Mouse (Mus musculus): ENCODE data around the gene Gm6526. TPM values are rescaled to one million over a fixed set of nuclear protein-coding genes. Genes with fewer than 3 reads are reported as not detected.
"Not testable (repeated sequence)": the region's sequence is repeated elsewhere in the genome, so short reads cannot be mapped to it uniquely, and the experiment has no call there.

Gene Gm6526
- polyA plus RNA-seq (2015; fragmentation: Nextera tagmentation; extraction: Ambion mirVana), result not detected in 2 replicates

DNA sequence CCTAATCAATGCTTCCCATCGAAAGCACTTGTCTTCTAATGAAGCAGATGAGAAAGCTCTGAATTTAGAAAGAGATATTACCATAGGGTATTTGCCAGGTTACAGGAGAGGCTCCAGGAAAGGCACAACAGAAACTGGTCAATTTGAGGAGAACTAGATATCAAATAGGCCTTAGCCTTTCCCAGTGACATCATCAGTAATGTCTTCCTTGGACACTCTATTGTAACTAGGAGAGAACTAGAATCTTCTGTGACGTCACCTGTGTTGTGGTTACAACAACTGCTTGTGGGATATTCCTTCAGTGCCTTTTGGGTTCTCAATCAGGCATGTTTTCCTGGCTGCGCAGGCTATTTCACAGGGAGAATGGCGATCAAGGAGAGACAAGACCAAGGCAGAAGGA, at the start of gene Gm6526:
Gene Gm6526, plus strand, starts transcription at position 301 of the 400 bp plus-strand sequence.
- not testable (repeated sequence) for H3K9me3 ChIP-seq; ATAC-seq (replicated peaks)
- WGBS, result 88% methylated on average over 4 of the region's 4 CpGs

DNA sequence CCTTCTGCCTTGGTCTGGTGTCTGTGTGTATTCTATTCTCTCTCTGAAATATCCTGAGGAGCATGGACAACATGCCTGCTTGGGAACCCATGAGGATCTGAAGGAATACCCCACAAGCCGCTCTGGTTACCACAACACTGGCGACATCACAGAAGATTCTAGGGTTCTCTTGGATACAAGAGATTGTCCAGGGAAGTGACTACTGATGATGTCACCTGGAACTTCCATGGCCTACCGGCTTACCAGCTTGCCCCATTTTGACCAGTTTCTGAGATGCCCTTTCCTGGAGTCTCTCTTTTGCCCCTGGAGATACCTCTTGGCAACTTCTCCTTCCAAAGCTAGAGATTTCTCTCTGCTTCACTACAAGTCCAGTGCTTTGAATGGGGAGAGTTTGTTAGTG, 20.3 kb upstream of the Gm6526 start, which contains the start of gene Gm16506:
Gene Gm16506, minus strand, starts transcription at position 101 of the 400 bp plus-strand sequence.
- H3K4me1 ChIP-seq; H3K27me3 ChIP-seq; H3K27ac ChIP-seq (replicated peaks); H3K9me3 ChIP-seq; H3K9ac ChIP-seq (replicated peaks); H3K36me3 ChIP-seq; ATAC-seq (replicated peaks); H3K4me2 ChIP-seq (replicated peaks); H3K4me3 ChIP-seq: not testable (repeated sequence)
- 95% methylated on average over 1 of the region's 3 CpGs for WGBS

More for the DNA sequence above, at the start of gene Gm6526:
- not testable (repeated sequence) for H3K27me3 ChIP-seq; H3K4me3 ChIP-seq; H3K9ac ChIP-seq (replicated peaks); H3K36me3 ChIP-seq; H3K4me1 ChIP-seq; H3K27ac ChIP-seq (replicated peaks); H3K4me2 ChIP-seq (replicated peaks)

- not testable (repeated sequence) for H3K27ac ChIP-seq (replicated peaks); H3K9ac ChIP-seq (replicated peaks); H3K27me3 ChIP-seq; ATAC-seq (replicated peaks); H3K4me2 ChIP-seq (replicated peaks); H3K36me3 ChIP-seq; H3K9me3 ChIP-seq; H3K4me3 ChIP-seq; H3K4me1 ChIP-seq
- 93% methylated on average over 3 of the region's 3 CpGs for WGBS
Measured at GRCm38 (mm10) chr14:43784645-43785044, 37.0 kb downstream of the Gm6526 start, which contains the start of gene Gm8180. TSS of gene Gm8180 (minus strand) at chr14:43784745.

DNA sequence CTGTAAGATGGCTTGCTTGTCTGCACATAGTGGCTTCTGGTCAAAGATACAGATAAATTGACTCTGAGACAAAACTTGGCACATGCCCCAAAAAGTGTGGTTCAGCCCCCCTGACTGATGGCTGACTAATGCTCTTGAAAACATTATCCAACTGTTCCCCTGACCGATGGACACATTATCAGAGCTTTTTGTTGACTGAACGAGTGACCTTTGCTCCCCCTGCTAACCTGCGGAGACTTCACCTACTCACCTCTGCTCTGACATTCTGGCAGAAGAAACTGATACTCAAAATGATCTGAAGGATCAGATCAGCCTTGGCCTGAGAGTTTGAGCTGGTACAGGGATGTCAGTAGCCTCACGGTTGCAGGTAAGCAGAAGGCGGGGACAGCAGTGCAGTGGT, 46.1 kb downstream of the Gm6526 start:
- not testable (repeated sequence) for H3K9me3 ChIP-seq; H3K27me3 ChIP-seq; H3K36me3 ChIP-seq; H3K4me1 ChIP-seq; ATAC-seq (replicated peaks); H3K4me3 ChIP-seq; H3K27ac ChIP-seq (replicated peaks); H3K4me2 ChIP-seq (replicated peaks); H3K9ac ChIP-seq (replicated peaks)
- WGBS, result 87% methylated on average over 5 of the region's 5 CpGs

DNA sequence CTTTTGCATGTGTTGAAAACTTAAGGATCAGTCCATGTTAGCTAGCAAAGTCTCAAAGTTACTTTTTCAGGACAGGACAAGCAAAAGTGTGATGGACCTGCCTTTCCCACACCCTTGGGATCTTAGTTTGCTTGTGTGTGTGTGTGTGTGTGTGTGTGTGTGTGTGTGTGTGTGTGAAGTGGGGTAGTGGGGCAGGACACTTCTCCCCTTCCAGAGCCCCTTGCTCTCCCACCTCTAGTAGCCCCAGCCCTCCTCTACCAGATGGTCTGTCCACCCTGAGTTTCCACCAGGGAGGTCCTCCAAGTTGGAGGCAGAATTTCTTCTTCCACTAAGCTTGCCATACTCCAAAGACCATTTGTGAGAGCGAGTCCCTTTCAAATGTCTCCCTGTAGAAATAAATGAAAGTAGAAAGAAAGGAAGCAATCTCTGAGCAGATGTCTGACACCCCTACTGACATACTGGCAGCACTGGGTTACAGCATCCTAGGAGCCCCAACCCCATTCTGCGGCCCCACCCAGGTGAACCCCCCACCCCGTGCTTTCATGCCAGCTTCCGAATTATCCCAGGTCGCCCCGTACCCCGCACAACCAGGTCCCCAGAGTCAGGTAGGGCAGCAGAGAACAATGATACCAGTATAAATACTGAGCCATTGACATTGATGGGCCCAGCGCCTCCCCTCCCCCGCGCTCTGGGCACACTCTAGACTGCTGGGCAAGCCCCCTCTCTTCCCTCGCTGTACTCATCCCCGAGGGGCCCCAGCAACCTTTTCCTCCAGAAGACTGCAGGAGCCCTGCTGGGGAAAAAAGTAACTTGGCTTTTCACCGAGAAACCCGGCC, 48.6 kb downstream of the Gm6526 start:
- Histone ChIP-seq H3K9ac (replicated peaks) (no peak overlapping the region), H3K4me2 (replicated peaks) (peak overlapping the region; percentile 31), H3K27me3 (no peaks in the 10 kb centered on the region), H3K4me3 (peak overlapping the region; percentile 21), H3K4me1 (no peaks in the 10 kb centered on the region), H3K9me3 (no peaks in the 10 kb centered on the region), H3K27ac (replicated peaks) (no peak overlapping the region), H3K36me3 (no peaks in the 10 kb centered on the region)
- ATAC-seq (replicated peaks), result peak; percentile 57
- WGBS, result 12% methylated on average over 14 of the region's 14 CpGs

DNA sequence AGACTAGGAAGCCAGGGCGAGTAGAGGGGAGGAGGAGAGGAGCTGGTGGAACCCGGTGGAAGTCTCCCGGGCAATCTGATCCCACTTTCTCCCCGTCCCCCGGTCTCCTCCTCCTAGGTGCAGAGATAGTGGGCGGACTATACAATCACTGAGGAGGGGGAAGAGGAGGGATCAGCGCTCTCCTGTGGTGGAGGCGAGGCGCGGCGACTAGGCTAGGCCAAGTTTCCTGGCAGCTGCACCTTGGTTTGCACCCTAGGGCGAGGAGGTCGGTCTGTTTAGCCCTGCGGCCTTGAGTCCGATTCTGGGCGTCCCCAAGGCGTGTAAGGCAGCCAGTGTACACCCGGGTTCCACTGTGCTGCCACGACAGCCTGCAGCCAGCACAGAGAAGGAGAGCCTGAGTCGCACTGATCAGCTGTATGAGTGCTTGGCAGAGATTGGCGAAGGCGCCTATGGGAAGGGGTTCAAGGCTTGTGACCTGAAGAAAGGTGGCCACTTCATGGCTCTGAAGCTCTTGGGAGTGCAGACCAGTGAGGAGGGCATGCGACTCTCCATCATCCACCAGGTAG, 49.3 kb downstream of the Gm6526 start:
- 14% methylated on average over 23 of the region's 23 CpGs for WGBS
- Histone ChIP-seq H3K4me3 (peak overlapping the region; percentile 21), H3K9ac (replicated peaks) (0 out of 2 replicates have a peak overlapping the region, but pooled peaks have one; percentile 10)

DNA sequence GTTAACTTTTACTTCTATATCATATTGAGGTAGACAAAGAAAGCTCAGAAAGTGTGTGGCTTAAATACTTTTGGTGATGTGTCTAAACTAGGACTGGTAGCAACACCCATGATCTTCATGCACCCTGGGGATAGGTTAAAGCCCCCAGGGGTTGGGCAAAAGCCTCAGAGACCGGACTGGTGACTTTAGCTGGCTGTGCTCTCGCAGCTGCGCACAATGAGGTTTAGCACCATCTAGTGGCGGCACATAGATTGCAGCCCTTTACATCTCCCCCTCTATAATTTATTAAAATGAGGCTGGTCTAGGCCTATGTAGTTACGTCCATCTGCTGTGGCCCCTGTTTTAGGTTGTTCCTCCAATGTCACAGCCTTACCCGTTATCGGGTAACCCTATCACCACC, 56.8 kb downstream of the Gm6526 start:
- H3K27me3 ChIP-seq; H3K4me1 ChIP-seq; H3K36me3 ChIP-seq; H3K4me3 ChIP-seq; H3K27ac ChIP-seq (replicated peaks); ATAC-seq (replicated peaks); H3K9me3 ChIP-seq; H3K4me2 ChIP-seq (replicated peaks); H3K9ac ChIP-seq (replicated peaks): not testable (repeated sequence)
- WGBS, result 18% methylated on average over 7 of the region's 7 CpGs

More for the DNA sequence above, 49.3 kb downstream of the Gm6526 start:
- not testable (repeated sequence) for H3K9me3 ChIP-seq; H3K4me1 ChIP-seq; H3K27me3 ChIP-seq; H3K36me3 ChIP-seq; H3K27ac ChIP-seq (replicated peaks)
- H3K4me2 ChIP-seq (replicated peaks), result peak overlapping the region; percentile 31
- peak; percentile 64 for ATAC-seq (replicated peaks)

Other genes with a start within 250 kb of the Gm6526 start
- gene Gm5799, start 204.3 kb upstream of the Gm6526 start, polyA plus RNA-seq (2015; fragmentation: Nextera tagmentation; extraction: Ambion mirVana), result not detected in 2 replicates
- gene Gm17654, start 168.7 kb upstream of the Gm6526 start, polyA plus RNA-seq (2015; fragmentation: Nextera tagmentation; extraction: Ambion mirVana), result not detected in 2 replicates
- not detected in 2 replicates for gene Gm10375, start 139.9 kb upstream of the Gm6526 start, polyA plus RNA-seq (2015; fragmentation: Nextera tagmentation; extraction: Ambion mirVana)
- gene Gm8165, start 70.7 kb upstream of the Gm6526 start, polyA plus RNA-seq (2015; fragmentation: Nextera tagmentation; extraction: Ambion mirVana), result not detected in 2 replicates
- 0.72 and 1.0 TPM in 2 replicates for gene Gm7324, start 50.0 kb upstream of the Gm6526 start, polyA plus RNA-seq (2015; fragmentation: Nextera tagmentation; extraction: Ambion mirVana)
- gene Gm16506, start 20.4 kb upstream of the Gm6526 start, polyA plus RNA-seq (2015; fragmentation: Nextera tagmentation; extraction: Ambion mirVana), result not detected in 2 replicates
- not detected in 2 replicates for gene Gm8180, start 36.9 kb downstream of the Gm6526 start, polyA plus RNA-seq (2015; fragmentation: Nextera tagmentation; extraction: Ambion mirVana)
- not detected in 2 replicates for gene Ear1, start 127.7 kb downstream of the Gm6526 start, polyA plus RNA-seq (2015; fragmentation: Nextera tagmentation; extraction: Ambion mirVana)
- gene Ear10, start 175.7 kb downstream of the Gm6526 start, polyA plus RNA-seq (2015; fragmentation: Nextera tagmentation; extraction: Ambion mirVana), result not detected in 2 replicates
- 4.4 and 4.7 TPM in 2 replicates for gene Gm8113, start 177.5 kb downstream of the Gm6526 start, polyA plus RNA-seq (2015; fragmentation: Nextera tagmentation; extraction: Ambion mirVana)
- gene Ang5, start 209.2 kb downstream of the Gm6526 start, polyA plus RNA-seq (2015; fragmentation: Nextera tagmentation; extraction: Ambion mirVana), result not detected in 2 replicates